Mouse (Mus musculus): ENCODE measurements around the gene Ccnf. TPM values are rescaled to one million over a fixed set of nuclear protein-coding genes. Genes with fewer than 3 reads are reported as not detected.

Gene Ccnf
- polyA plus RNA-seq, 1 experiment from 2014 or later: 42.2 TPM

- peaks cover 23% of the 10 kb centered on the region for H3K4me1 ChIP-seq (ENCODE audit: control insufficient read depth, insufficient read depth, low read length)
- H3K4me2 ChIP-seq (ENCODE audit: low read depth, low read length): no peak overlapping the region
- DNase-seq (ENCODE audit: low spot score) (no peak), ATAC-seq (ENCODE audit: low read depth) (no peak)
- no peaks in the 10 kb centered on the region for H3K9me3 ChIP-seq (ENCODE audit: control insufficient read depth, low read length)
- no peak overlapping the region for H3K27ac ChIP-seq (replicated peaks; ENCODE audit: low read depth, low read length)
- no peaks in the 10 kb centered on the region for H3K36me3 ChIP-seq (ENCODE audit: control insufficient read depth, insufficient read depth, low read length)
- no peak overlapping the region for H3K4me3 ChIP-seq (ENCODE audit: low read depth, low read length)
- no peaks in the 10 kb centered on the region for H3K27me3 ChIP-seq (replicated peaks; ENCODE audit: control insufficient read depth, insufficient read depth, low read length)
- WGBS: 80% methylated on average over 4 of the region's 4 CpGs
- H3K9ac ChIP-seq (ENCODE audit: low read depth, low read length): no peak overlapping the region
Measured at GRCm38 (mm10) chr17:24201092-24201491, 50.2 kb downstream of the Ccnf start.

DNA sequence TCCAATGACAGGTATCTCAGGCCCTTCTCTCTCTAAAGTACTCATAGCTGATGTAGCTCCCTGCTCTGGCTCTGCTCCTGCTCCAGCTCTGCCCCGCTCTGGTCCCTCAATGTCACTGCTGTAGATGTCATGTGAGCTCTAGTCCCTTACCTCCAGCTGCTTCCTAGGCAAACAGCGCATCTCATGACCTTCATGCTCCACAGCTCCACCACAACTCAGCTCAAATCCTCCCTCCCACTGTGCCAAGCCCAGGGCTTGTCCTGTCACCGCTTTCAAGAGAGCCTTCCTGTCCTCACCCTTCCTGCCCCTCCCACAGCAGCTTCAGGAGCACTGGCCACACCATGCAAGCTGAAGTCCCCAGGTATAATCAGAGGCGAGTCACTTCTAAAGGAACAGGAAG, 51.5 kb downstream of the Ccnf start:
- H3K27me3 ChIP-seq (replicated peaks; ENCODE audit: control insufficient read depth, insufficient read depth, low read length): no peaks in the 10 kb centered on the region
- no peak overlapping the region for H3K4me2 ChIP-seq (ENCODE audit: low read depth, low read length)
- no peaks in the 10 kb centered on the region for H3K9me3 ChIP-seq (ENCODE audit: control insufficient read depth, low read length)
- 66% methylated on average over 4 of the region's 4 CpGs for WGBS
- H3K9ac ChIP-seq (ENCODE audit: low read depth, low read length): 0 out of 2 replicates have a peak overlapping the region, but pooled peaks have one; percentile 30
- H3K4me1 ChIP-seq (ENCODE audit: control insufficient read depth, insufficient read depth, low read length): peaks cover 17% of the 10 kb centered on the region
- H3K27ac ChIP-seq (replicated peaks; ENCODE audit: low read depth, low read length): no peak overlapping the region
- DNase-seq (ENCODE audit: low spot score) (no peak), ATAC-seq (ENCODE audit: low read depth) (no peak)
- no peak overlapping the region for H3K4me3 ChIP-seq (ENCODE audit: low read depth, low read length)
- H3K36me3 ChIP-seq (ENCODE audit: control insufficient read depth, insufficient read depth, low read length): no peaks in the 10 kb centered on the region

GRCm38 (mm10) chr17:24199252-24199651, 52.0 kb downstream of the Ccnf start:
- Histone ChIP-seq H3K27me3 (replicated peaks; ENCODE audit: control insufficient read depth, insufficient read depth, low read length) (no peaks in the 10 kb centered on the region), H3K9ac (ENCODE audit: low read depth, low read length) (no peak overlapping the region), H3K4me3 (ENCODE audit: low read depth, low read length) (no peak overlapping the region), H3K4me2 (ENCODE audit: low read depth, low read length) (no peak overlapping the region), H3K9me3 (ENCODE audit: control insufficient read depth, low read length) (no peaks in the 10 kb centered on the region), H3K36me3 (ENCODE audit: control insufficient read depth, insufficient read depth, low read length) (no peaks in the 10 kb centered on the region), H3K4me1 (ENCODE audit: control insufficient read depth, insufficient read depth, low read length) (peaks cover 12% of the 10 kb centered on the region; the same call in 1 of the 2 replicates), H3K27ac (replicated peaks; ENCODE audit: low read depth, low read length) (no peak overlapping the region)
- 86% methylated on average over 4 of the region's 4 CpGs for WGBS
- ATAC-seq (ENCODE audit: low read depth): no peak
- no peak for DNase-seq (ENCODE audit: low spot score)

DNA sequence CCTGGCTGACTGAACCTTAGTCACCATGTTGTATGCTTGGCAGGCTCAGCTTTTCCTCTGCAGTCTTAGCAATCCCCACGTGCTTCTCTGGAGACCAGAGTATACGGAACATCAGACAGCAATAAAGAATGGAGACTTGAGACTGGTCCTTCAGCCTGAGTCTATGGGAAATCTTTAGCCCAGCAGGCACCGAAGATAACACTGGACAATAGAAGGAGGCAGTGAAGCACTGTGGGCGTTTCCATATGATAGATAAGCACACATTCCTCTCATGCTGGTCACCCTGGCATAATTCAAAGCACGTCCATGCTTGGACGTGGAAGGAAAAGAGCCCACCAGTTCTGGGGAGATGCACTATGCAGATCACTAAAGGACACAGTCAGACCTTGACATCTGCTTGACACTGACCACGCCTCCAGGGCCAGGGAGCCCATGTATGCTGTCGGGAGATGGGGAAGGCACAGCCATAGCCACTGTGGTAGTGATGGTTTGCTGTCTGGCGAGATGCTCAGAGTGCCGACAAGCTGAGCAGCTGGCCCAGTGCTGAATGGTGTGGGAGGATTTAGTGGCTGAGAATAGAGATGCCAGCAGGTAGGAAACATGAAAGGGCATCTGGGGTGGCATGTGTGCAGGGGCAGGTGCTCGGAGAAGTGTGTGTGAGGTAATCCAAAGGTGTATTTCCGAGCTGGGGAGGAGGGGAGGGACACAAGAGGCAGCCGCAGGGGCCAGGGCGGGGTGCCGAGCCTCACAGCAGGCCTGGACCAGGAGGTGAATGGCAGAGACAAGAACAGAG, 54.1 kb downstream of the Ccnf start:
- Histone ChIP-seq H3K9me3 (ENCODE audit: control insufficient read depth, low read length) (no peaks in the 10 kb centered on the region), H3K4me3 (ENCODE audit: low read depth, low read length) (no peak overlapping the region), H3K4me2 (ENCODE audit: low read depth, low read length) (no peak overlapping the region), H3K36me3 (ENCODE audit: control insufficient read depth, insufficient read depth, low read length) (no peaks in the 10 kb centered on the region), H3K27me3 (replicated peaks; ENCODE audit: control insufficient read depth, insufficient read depth, low read length) (no peaks in the 10 kb centered on the region), H3K27ac (replicated peaks; ENCODE audit: low read depth, low read length) (no peak overlapping the region), H3K4me1 (ENCODE audit: control insufficient read depth, insufficient read depth, low read length) (no peaks in the 10 kb centered on the region), H3K9ac (ENCODE audit: low read depth, low read length) (no peak overlapping the region)
- DNase-seq (ENCODE audit: low spot score) (no peak), ATAC-seq (ENCODE audit: low read depth) (no peak)
- WGBS: 67% methylated on average over 15 of the region's 15 CpGs

DNA sequence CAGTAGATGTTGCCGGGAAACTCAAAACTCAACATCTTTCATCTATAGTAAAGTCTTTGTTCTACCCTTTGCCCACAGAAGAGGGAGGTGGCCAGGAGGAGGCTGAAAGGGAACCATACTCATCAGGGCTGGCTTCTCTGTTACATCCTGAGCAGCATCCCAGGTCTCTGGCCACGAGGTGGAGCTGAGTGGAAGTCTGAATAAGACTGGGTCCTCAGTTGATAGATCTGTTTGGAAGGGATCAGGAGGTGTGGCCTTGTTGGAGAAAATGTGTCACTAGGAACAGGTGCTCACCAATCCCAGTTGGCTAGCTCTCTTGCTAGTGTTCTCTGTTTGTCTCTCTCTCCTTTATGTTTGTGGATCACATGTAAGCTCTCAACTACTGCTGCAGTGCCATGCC, 55.9 kb downstream of the Ccnf start:
- Histone ChIP-seq H3K27ac (replicated peaks; ENCODE audit: low read depth, low read length) (no peak overlapping the region), H3K36me3 (ENCODE audit: control insufficient read depth, insufficient read depth, low read length) (no peaks in the 10 kb centered on the region), H3K4me1 (ENCODE audit: control insufficient read depth, insufficient read depth, low read length) (no peaks in the 10 kb centered on the region), H3K4me2 (ENCODE audit: low read depth, low read length) (no peak overlapping the region), H3K9me3 (ENCODE audit: control insufficient read depth, low read length) (no peaks in the 10 kb centered on the region), H3K4me3 (ENCODE audit: low read depth, low read length) (no peak overlapping the region), H3K27me3 (replicated peaks; ENCODE audit: control insufficient read depth, insufficient read depth, low read length) (no peaks in the 10 kb centered on the region), H3K9ac (ENCODE audit: low read depth, low read length) (no peak overlapping the region)
- ATAC-seq (ENCODE audit: low read depth): no peak
- no peak for DNase-seq (ENCODE audit: low spot score)
- 59% methylated on average over 2 of the region's 2 CpGs for WGBS

- Histone ChIP-seq H3K4me1 (ENCODE audit: control insufficient read depth, insufficient read depth, low read length) (no peaks in the 10 kb centered on the region), H3K36me3 (ENCODE audit: control insufficient read depth, insufficient read depth, low read length) (peaks cover 6% of the 10 kb centered on the region; the same call in 1 of the 2 replicates), H3K4me3 (ENCODE audit: low read depth, low read length) (no peak overlapping the region), H3K27me3 (replicated peaks; ENCODE audit: control insufficient read depth, insufficient read depth, low read length) (no peaks in the 10 kb centered on the region), H3K27ac (replicated peaks; ENCODE audit: low read depth, low read length) (no peak overlapping the region), H3K9me3 (ENCODE audit: control insufficient read depth, low read length) (no peaks in the 10 kb centered on the region), H3K4me2 (ENCODE audit: low read depth, low read length) (no peak overlapping the region), H3K9ac (ENCODE audit: low read depth, low read length) (peak overlapping the region; percentile 25; the same call in 1 of the 2 replicates)
- WGBS: 73% methylated on average over 5 of the region's 5 CpGs
- no peak for DNase-seq (ENCODE audit: low spot score)
- ATAC-seq (ENCODE audit: low read depth): no peak
Measured at GRCm38 (mm10) chr17:24193769-24194168, 57.5 kb downstream of the Ccnf start.

DNA sequence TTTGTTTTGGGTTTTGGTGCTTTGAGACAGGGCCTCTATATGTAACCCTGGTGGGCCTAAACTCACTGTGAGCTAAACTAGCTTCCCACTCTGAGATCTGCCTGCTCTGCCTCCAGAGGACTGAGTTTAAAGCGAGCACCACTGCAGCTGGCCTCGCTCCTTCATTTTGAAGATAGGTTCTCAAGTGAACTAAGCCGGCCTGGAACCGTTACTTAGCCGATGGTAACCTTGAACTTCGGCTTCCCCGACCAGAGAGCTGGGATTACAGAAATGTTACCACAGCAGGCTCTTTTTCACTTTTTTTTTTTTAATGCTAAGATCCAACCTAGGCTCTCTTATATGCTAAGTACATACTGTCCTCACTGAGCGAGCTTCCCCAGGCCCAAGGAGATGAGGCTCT, 58.0 kb downstream of the Ccnf start:
- Histone ChIP-seq H3K4me3 (ENCODE audit: low read depth, low read length) (no peak overlapping the region), H3K36me3 (ENCODE audit: control insufficient read depth, insufficient read depth, low read length) (peaks cover 6% of the 10 kb centered on the region; the same call in 1 of the 2 replicates), H3K27ac (replicated peaks; ENCODE audit: low read depth, low read length) (no peak overlapping the region), H3K9me3 (ENCODE audit: control insufficient read depth, low read length) (no peaks in the 10 kb centered on the region), H3K4me1 (ENCODE audit: control insufficient read depth, insufficient read depth, low read length) (no peaks in the 10 kb centered on the region), H3K4me2 (ENCODE audit: low read depth, low read length) (no peak overlapping the region), H3K9ac (ENCODE audit: low read depth, low read length) (no peak overlapping the region), H3K27me3 (replicated peaks; ENCODE audit: control insufficient read depth, insufficient read depth, low read length) (no peaks in the 10 kb centered on the region)
- ATAC-seq (ENCODE audit: low read depth): no peak
- DNase-seq (ENCODE audit: low spot score): no peak
- WGBS: 85% methylated on average over 8 of the region's 8 CpGs

DNA sequence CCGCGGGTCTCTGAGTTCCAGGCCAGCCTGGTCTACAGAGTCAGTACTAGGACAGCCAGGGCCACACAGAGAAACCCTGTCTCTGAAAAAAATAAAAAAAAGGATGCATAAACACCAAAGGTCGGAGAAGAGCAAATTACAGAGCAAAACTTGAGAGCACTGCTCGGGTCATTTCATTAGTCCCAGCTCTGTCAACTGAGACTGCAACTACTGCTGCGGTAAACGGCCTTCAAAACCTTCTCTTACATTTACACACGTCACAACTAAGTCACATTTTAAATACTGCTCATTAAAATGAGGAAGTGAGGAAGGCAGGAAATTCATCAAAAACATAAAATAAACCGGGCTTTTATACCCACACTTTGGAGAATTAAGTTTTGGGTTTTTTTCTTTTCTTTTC, 58.4 kb downstream of the Ccnf start:
- no peak overlapping the region for H3K9ac ChIP-seq (ENCODE audit: low read depth, low read length)
- no peak overlapping the region for H3K4me2 ChIP-seq (ENCODE audit: low read depth, low read length)
- H3K36me3 ChIP-seq (ENCODE audit: control insufficient read depth, insufficient read depth, low read length): peaks cover 10% of the 10 kb centered on the region
- H3K9me3 ChIP-seq (ENCODE audit: control insufficient read depth, low read length): no peaks in the 10 kb centered on the region
- H3K4me1 ChIP-seq (ENCODE audit: control insufficient read depth, insufficient read depth, low read length): no peaks in the 10 kb centered on the region
- ATAC-seq (ENCODE audit: low read depth): no peak
- no peaks in the 10 kb centered on the region for H3K27me3 ChIP-seq (replicated peaks; ENCODE audit: control insufficient read depth, insufficient read depth, low read length)
- no peak for DNase-seq (ENCODE audit: low spot score)
- 69% methylated on average over 8 of the region's 8 CpGs for WGBS
- H3K4me3 ChIP-seq (ENCODE audit: low read depth, low read length): no peak overlapping the region
- no peak overlapping the region for H3K27ac ChIP-seq (replicated peaks; ENCODE audit: low read depth, low read length)

GRCm38 (mm10) chr17:24191481-24191880, 59.8 kb downstream of the Ccnf start:
- H3K36me3 ChIP-seq (ENCODE audit: control insufficient read depth, insufficient read depth, low read length): peaks cover 13% of the 10 kb centered on the region
- no peaks in the 10 kb centered on the region for H3K27me3 ChIP-seq (replicated peaks; ENCODE audit: control insufficient read depth, insufficient read depth, low read length)
- no peaks in the 10 kb centered on the region for H3K9me3 ChIP-seq (ENCODE audit: control insufficient read depth, low read length)
- no peak for ATAC-seq (ENCODE audit: low read depth)
- H3K9ac ChIP-seq (ENCODE audit: low read depth, low read length): no peak overlapping the region
- no peaks in the 10 kb centered on the region for H3K4me1 ChIP-seq (ENCODE audit: control insufficient read depth, insufficient read depth, low read length)
- no peak overlapping the region for H3K4me2 ChIP-seq (ENCODE audit: low read depth, low read length)
- WGBS: 67% methylated on average over 4 of the region's 4 CpGs
- H3K4me3 ChIP-seq (ENCODE audit: low read depth, low read length): no peak overlapping the region
- no peak for DNase-seq (ENCODE audit: low spot score)
- H3K27ac ChIP-seq (replicated peaks; ENCODE audit: low read depth, low read length): no peak overlapping the region

All from embryonic facial prominence, embryonic 14.5 days (tissue).